Mouse (Mus musculus): ENCODE measurements around the gene Olfr286. TPM values are rescaled to one million over a fixed set of nuclear protein-coding genes. Genes with fewer than 3 reads are reported as not detected.

Olfr286 gene
- polyA plus RNA-seq, 1 experiment from 2014 or later: not detected

DNA sequence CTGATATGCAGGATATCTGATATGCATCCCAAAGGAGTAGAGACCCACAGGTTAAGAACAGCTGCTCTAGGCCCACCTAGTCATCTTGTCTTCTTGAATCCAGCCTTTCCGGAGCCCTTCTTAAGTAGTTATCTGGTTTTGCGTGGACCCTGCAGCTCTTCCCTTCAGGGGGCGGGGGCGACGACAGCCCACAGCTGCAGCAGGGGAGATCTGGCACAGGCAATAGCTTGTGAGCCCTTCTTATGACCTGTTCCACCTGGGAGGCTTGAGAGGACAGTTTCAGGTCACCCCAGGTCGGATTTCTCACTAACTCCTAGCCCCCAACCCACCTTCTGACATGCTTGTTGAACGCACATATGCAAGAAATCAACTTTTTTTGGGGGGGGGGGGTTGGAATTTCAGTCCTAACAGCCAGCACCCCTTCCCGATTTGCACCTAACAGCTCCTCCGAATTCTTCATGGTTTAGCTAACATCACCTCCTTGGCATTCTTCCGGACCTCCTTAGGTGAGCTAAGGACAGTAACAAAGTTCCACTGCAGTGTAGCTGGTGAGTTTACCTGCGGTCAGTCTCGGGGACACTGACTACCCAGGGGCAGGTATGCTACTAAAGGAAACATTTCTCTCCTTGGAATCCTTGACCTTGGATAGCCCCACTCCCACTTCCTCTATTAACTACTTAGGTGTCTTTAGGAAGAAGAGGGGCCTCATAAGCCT lies 52.2 kb downstream of the Olfr286 start:
- Histone ChIP-seq H3K9me3 (no peaks in the 10 kb centered on the region), H3K36me3 (no peaks in the 10 kb centered on the region), H3K4me3 (no peak overlapping the region), H3K4me1 (replicated peaks) (peaks cover 13% of the 10 kb centered on the region), H3K27me3 (ENCODE audit: insufficient read depth, poor library complexity, severe bottlenecking) (peaks cover 28% of the 10 kb centered on the region), H3K27ac (no peak overlapping the region)
- no peak for DNase-seq (ENCODE audit: low spot score)
- WGBS: 71% methylated on average over 12 of the region's 12 CpGs

DNA sequence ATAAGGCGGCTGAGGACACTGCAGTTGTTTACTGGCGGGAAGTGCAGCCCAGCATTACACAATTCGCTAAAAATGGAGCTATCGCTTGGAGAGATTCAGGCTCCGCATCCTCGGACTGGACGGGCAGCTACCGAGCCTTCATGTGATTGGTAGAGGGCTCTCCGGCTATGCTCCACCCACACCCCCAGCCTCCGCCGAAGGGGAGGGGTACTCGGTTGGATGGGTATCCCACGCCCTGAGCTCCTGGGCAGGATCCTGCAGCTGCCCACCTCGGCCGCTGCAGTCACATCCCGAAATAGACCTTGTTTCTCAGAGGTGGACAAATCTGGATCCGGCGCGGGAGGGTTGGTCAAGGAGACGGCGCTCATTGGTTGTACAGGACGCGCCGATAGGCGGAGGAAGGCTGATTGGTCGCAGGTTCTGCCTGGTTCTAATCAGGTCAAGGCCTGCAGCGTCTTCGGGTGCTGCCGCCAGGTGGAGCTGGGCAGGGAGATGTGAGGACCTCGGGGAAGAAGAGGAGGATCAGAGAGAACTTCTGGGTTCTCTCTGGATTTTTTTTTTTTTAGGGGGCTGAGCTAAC lies 53.0 kb downstream of the Olfr286 start:
- Histone ChIP-seq H3K36me3 (no peaks in the 10 kb centered on the region), H3K9me3 (no peaks in the 10 kb centered on the region), H3K4me1 (replicated peaks) (peaks cover 13% of the 10 kb centered on the region), H3K27ac (peak overlapping the region; percentile 81), H3K27me3 (ENCODE audit: insufficient read depth, poor library complexity, severe bottlenecking) (peaks cover 34% of the 10 kb centered on the region), H3K4me3 (peak overlapping the region; percentile 59)
- under 1% methylated on average over 30 of the region's 30 CpGs for whole genome bisulfite sequencing
- DNase-seq (ENCODE audit: low spot score): peak; percentile 94

DNA sequence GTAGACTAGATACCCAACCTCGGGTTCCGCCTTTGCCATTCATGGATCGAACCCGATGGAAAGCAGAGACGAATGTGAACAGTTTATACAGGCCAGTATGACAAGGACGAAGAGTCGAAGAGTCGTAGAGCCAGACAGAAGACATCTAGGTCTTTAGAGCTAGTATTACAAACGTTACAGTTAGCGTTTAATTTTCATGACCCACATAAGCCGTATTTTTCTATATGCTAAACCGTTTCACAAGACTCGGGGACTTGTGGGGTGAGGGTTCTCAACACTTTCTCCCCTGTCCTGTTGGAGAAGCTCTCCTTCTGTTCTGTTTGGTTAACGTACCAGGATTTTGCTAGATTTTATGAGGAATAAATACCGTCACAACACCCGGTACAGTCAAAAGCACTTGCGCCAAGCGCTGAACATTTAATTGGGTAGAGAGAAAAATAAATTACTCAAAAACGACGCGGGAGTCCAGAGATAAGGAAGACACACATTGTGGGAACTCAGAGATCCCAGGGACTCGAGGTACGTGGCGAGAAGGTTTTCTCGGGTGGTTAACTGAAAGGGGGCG lies 53.6 kb downstream of the Olfr286 start:
- H3K36me3 ChIP-seq: no peaks in the 10 kb centered on the region
- 5% methylated on average over 26 of the region's 26 CpGs for WGBS
- peaks cover 34% of the 10 kb centered on the region for H3K27me3 ChIP-seq (ENCODE audit: insufficient read depth, poor library complexity, severe bottlenecking)
- peaks cover 13% of the 10 kb centered on the region for H3K4me1 ChIP-seq (replicated peaks)
- peak overlapping the region; percentile 59 for H3K4me3 ChIP-seq
- peak overlapping the region; percentile 81 for H3K27ac ChIP-seq
- no peaks in the 10 kb centered on the region for H3K9me3 ChIP-seq
- DNase-seq (ENCODE audit: low spot score): no peak

DNA sequence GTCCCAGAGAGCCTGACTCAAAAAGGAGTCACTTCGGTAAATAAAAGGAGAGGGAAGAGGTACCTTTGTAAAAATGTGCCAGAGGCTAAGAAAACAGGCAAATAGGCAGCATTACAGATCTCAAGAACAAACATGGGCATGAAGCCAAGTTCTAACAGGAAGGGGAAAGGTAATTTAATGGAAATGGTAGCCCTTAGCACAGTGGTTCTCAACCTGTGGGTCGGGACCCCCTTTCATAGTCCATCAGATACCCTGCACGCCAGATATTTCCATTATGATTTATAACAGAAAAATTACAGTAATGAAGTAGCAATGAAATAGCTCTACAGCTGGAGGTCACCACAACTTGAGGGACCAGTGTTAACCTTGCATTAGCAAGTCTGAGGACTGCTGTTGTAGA lies 56.9 kb downstream of the Olfr286 start:
- peaks cover 41% of the 10 kb centered on the region for H3K27me3 ChIP-seq (ENCODE audit: insufficient read depth, poor library complexity, severe bottlenecking)
- H3K27ac ChIP-seq: no peak overlapping the region
- no peak for DNase-seq (ENCODE audit: low spot score)
- H3K4me3 ChIP-seq: no peak overlapping the region
- no peaks in the 10 kb centered on the region for H3K36me3 ChIP-seq
- H3K9me3 ChIP-seq: no peaks in the 10 kb centered on the region
- WGBS: 75% methylated on average over 3 of the region's 3 CpGs
- peaks cover 13% of the 10 kb centered on the region for H3K4me1 ChIP-seq (replicated peaks)

Other genes starting within 250 kb of the Olfr286 start
- gene Col2a1, start 229.8 kb downstream of the Olfr286 start, polyA plus RNA-seq (2016; fragmentation: Nextera tagmentation; extraction: Ambion mirVana): 196 and 224 TPM in 2 replicates
- 33.0 and 37.9 TPM in 2 replicates for gene Pfkm, start 141.9 kb downstream of the Olfr286 start, polyA plus RNA-seq (2016; fragmentation: Nextera tagmentation; extraction: Ambion mirVana)
- gene Senp1, start 140.7 kb downstream of the Olfr286 start, polyA plus RNA-seq (2016; fragmentation: Nextera tagmentation; extraction: Ambion mirVana): 36.5 and 44.1 TPM in 2 replicates
- 39.4 and 48.8 TPM in 2 replicates for gene Asb8, start 68.8 kb downstream of the Olfr286 start, polyA plus RNA-seq (2016; fragmentation: Nextera tagmentation; extraction: Ambion mirVana)
- 5.9 and 12.2 TPM in 2 replicates for gene Ccdc184, start 67.3 kb downstream of the Olfr286 start, polyA plus RNA-seq (2016; fragmentation: Nextera tagmentation; extraction: Ambion mirVana)
- not detected in 2 replicates for gene Olfr288, start 38.9 kb downstream of the Olfr286 start, polyA plus RNA-seq (2016; fragmentation: Nextera tagmentation; extraction: Ambion mirVana)
- not detected in 2 replicates for gene Gm44579, start 13.5 kb downstream of the Olfr286 start, polyA plus RNA-seq (2016; fragmentation: Nextera tagmentation; extraction: Ambion mirVana)
- gene Olfr287, start 13.4 kb downstream of the Olfr286 start, polyA plus RNA-seq (2016; fragmentation: Nextera tagmentation; extraction: Ambion mirVana): not detected in 2 replicates
- gene H1fnt, start 22.8 kb upstream of the Olfr286 start, polyA plus RNA-seq (2016; fragmentation: Nextera tagmentation; extraction: Ambion mirVana): not detected in 2 replicates
- gene Zfp641, start 61.7 kb upstream of the Olfr286 start, polyA plus RNA-seq (2016; fragmentation: Nextera tagmentation; extraction: Ambion mirVana): 0.66 and 1.3 TPM in 2 replicates
- not detected in 2 replicates for gene Olfr285, start 82.9 kb upstream of the Olfr286 start, polyA plus RNA-seq (2016; fragmentation: Nextera tagmentation; extraction: Ambion mirVana)
- gene Olfr284, start 106.5 kb upstream of the Olfr286 start, polyA plus RNA-seq (2016; fragmentation: Nextera tagmentation; extraction: Ambion mirVana): not detected in 2 replicates
- not detected in 2 replicates for gene Olfr283, start 146.5 kb upstream of the Olfr286 start, polyA plus RNA-seq (2016; fragmentation: Nextera tagmentation; extraction: Ambion mirVana)
- gene Olfr282, start 196.8 kb upstream of the Olfr286 start, polyA plus RNA-seq (2016; fragmentation: Nextera tagmentation; extraction: Ambion mirVana): not detected in 2 replicates
- not detected in 2 replicates for gene Olfr281, start 218.1 kb upstream of the Olfr286 start, polyA plus RNA-seq (2016; fragmentation: Nextera tagmentation; extraction: Ambion mirVana)
- not detected in 2 replicates for gene OR5BS1P, start 235.4 kb upstream of the Olfr286 start, polyA plus RNA-seq (2016; fragmentation: Nextera tagmentation; extraction: Ambion mirVana)
- gene Lalba, start 248.3 kb upstream of the Olfr286 start, polyA plus RNA-seq (2016; fragmentation: Nextera tagmentation; extraction: Ambion mirVana): 0.22 and 0.48 TPM in 2 replicates

All from hindbrain, embryonic 10.5 days (tissue).